Mouse (Mus musculus) c-Kit-positive CD71-negative TER-119-negative erythroid progenitor cells, embryonic 14.5 days (primary cell): Measurements from ENCODE around the gene Dnaaf3.

Experiments
- DNase-seq: peaks from one replicate; pipeline ENCODE4 v3.0.0-alpha.2; 2013; ENCODE audit warnings: low read depth

Gene Dnaaf3

GRCm38 (mm10) chr7:4498251-4498650 is 34.0 kb downstream of the Dnaaf3 start:
- DNase-seq = no peak

GRCm38 (mm10) chr7:4497271-4497903 is 34.9 kb downstream of the Dnaaf3 start:
- no peak for DNase-seq

GRCm38 (mm10) chr7:4496468-4496867 is 35.8 kb downstream of the Dnaaf3 start:
- DNase-seq = no peak

- no peak for DNase-seq
These were observed 38.3 kb downstream of the Dnaaf3 start for GRCm38 (mm10) chr7:4493991-4494390.

- no peak for DNase-seq
These were observed 39.7 kb downstream of the Dnaaf3 start for GRCm38 (mm10) chr7:4492284-4493224.

- no peak for DNase-seq
These were observed 40.9 kb downstream of the Dnaaf3 start for GRCm38 (mm10) chr7:4491308-4491707.

- no peak for DNase-seq
These were observed 50.0 kb downstream of the Dnaaf3 start for GRCm38 (mm10) chr7:4482281-4482680.

- DNase-seq = no peak
These were observed 52.6 kb downstream of the Dnaaf3 start for GRCm38 (mm10) chr7:4479674-4480073.

- DNase-seq = no peak
These were observed 53.4 kb downstream of the Dnaaf3 start for GRCm38 (mm10) chr7:4478796-4479291.

- DNase-seq = no peak
These were observed 54.0 kb downstream of the Dnaaf3 start for GRCm38 (mm10) chr7:4478021-4478795.

- no peak for DNase-seq
These were observed 58.3 kb downstream of the Dnaaf3 start for GRCm38 (mm10) chr7:4473940-4474339.
